Mouse (Mus musculus): ENCODE measurements around the gene Wfs1. TPM values are rescaled to one million over a fixed set of nuclear protein-coding genes. Genes with fewer than 3 reads are reported as not detected.

Gene Wfs1
- total RNA-seq, 1 experiment = 15.1 TPM

DNA sequence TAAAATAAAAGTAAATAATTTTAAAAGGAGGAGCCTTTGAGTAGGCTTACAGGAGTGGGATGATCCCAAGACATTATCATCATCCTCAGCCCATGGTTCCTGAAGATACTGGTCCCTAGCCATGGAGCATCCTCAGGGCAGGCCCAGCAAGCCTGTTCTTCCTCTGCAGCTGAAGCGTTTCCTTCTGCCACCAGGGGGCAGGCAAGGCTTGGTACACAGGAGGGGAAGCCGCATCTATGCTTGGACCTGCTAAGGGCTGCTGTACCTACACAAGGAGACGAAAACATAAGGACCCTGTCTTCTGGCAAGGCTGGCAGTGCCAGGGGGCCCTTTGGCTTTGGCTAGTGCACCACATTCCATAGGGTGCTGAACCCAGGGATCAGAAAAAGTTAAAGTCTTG is 40.2 kb downstream of the Wfs1 start:
- DNase-seq (ENCODE audit: low read depth, low spot score) = peak; percentile 54
- Histone ChIP-seq H3K27ac (ENCODE audit: insufficient read depth, low read depth, low read length, poor library complexity, severe bottlenecking) (no peak overlapping the region), H3K4me1 (ENCODE audit: control insufficient read depth in 2 of 2, insufficient read depth in 2 of 2, low read length in 2 of 2, poor library complexity in 1 of 2) (peaks cover 2 to 11% of the 10 kb centered on the region in 2 experiments; a peak in 3 of 4 replicates), H3K36me3 (ENCODE audit: control insufficient read depth, insufficient read depth, low read length, poor library complexity, severe bottlenecking) (peaks cover 3% of the 10 kb centered on the region; the same call in 1 of the 2 replicates), H3K4me3 (ENCODE audit: insufficient read depth in 1 of 2, low read depth in 1 of 2, low read length in 2 of 2, poor library complexity in 1 of 2, severe bottlenecking in 1 of 2) (no peak overlapping the region), H3K9me3 (ENCODE audit: control insufficient read depth, insufficient read depth, low read depth, low read length) (no peaks in the 10 kb centered on the region), H3K9ac (ENCODE audit: insufficient read depth, low read depth, low read length, poor library complexity, severe bottlenecking) (no peak overlapping the region)
- TF ChIP-seq HCFC1 (IDR thresholded peaks at IDR 0.05; ENCODE audit: borderline replicate concordance, insufficient read depth, low read length) = no peak
- TF ChIP-seq MAFK (IDR thresholded peaks at IDR 0.05; ENCODE audit: insufficient read depth, low read depth, low read length) = no peak
- no peak for TF ChIP-seq CHD2 (IDR thresholded peaks at IDR 0.05; ENCODE audit: low read depth, low read length)
- TF ChIP-seq ZC3H11A (IDR thresholded peaks at IDR 0.05; ENCODE audit: borderline replicate concordance, low read depth, low read length) = peak; percentile 54; the same call in 1 of the 2 replicates
- TF ChIP-seq ZNF384 (IDR thresholded peaks at IDR 0.05; ENCODE audit: low read depth, low read length) = no peak
- in situ Hi-C loops (cut with MboI; ENCODE audit: low sequenced_read_pairs in 2 of 2, unreplicated experiment in 2 of 2) = no loop called here

DNA sequence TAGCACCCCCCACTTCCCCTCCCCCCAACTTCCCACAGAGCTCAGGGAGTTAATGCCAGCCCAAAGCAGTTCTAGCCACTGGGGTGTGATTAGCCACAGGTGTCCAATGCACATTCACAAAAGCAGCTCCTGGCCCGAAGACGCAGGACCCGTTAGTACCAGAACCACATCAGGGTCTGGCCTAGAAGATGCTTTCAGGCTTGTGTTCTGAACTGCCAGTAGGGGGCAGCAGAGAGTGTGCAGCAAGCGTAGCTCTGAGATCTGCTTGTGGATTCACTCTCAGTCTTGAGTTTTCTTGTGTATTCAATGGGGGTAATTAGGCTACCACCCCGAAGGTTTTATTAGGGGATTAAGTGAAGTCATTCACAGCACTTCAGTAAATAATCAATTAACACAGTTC is 42.6 kb downstream of the Wfs1 start:
- no peaks in the 10 kb centered on the region for H3K9me3 ChIP-seq (ENCODE audit: control insufficient read depth, insufficient read depth, low read depth, low read length)
- no peak overlapping the region for H3K9ac ChIP-seq (ENCODE audit: insufficient read depth, low read depth, low read length, poor library complexity, severe bottlenecking)
- peak; percentile 81 for DNase-seq (ENCODE audit: low read depth, low spot score)
- H3K27ac ChIP-seq (ENCODE audit: insufficient read depth, low read depth, low read length, poor library complexity, severe bottlenecking) = no peak overlapping the region
- in situ Hi-C loops (cut with MboI; ENCODE audit: low sequenced_read_pairs in 2 of 2, unreplicated experiment in 2 of 2) = no loop called here
- TF ChIP-seq MAFK (IDR thresholded peaks at IDR 0.05; ENCODE audit: insufficient read depth, low read depth, low read length) (no peak), ZC3H11A (IDR thresholded peaks at IDR 0.05; ENCODE audit: borderline replicate concordance, low read depth, low read length) (0 out of 2 replicates have a peak, but pooled peaks have one; percentile 47)
- peaks cover 5 to 16% of the 10 kb centered on the region in 2 experiments; a peak in 3 of 4 replicates for H3K4me1 ChIP-seq (ENCODE audit: control insufficient read depth in 2 of 2, insufficient read depth in 2 of 2, low read length in 2 of 2, poor library complexity in 1 of 2)
- H3K4me3 ChIP-seq (ENCODE audit: insufficient read depth in 1 of 2, low read depth in 1 of 2, low read length in 2 of 2, poor library complexity in 1 of 2, severe bottlenecking in 1 of 2) = no peak overlapping the region
- no peaks in the 10 kb centered on the region for H3K36me3 ChIP-seq (ENCODE audit: control insufficient read depth, insufficient read depth, low read length, poor library complexity, severe bottlenecking)

DNA sequence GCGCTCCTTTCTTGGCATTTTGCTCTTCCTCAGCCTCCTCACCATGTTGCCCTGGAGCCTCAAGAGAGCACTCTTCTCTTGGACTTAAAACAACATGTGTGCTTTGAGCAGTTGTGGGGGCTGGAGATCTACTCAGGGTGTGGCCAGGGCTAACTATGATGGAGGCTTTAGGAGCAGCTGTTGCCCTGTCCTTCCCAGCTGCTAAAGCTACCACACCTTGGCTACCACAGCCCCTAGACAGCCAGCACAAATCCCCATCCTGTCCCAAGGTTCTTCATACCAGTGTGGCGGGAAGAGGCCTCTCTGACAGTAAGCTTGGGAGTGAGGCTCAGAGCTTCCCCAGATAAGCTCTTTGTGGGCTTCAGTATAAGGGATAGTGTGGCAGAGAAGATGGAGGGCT is 43.3 kb downstream of the Wfs1 start:
- H3K36me3 ChIP-seq (ENCODE audit: control insufficient read depth, insufficient read depth, low read length, poor library complexity, severe bottlenecking) = no peaks in the 10 kb centered on the region
- H3K9ac ChIP-seq (ENCODE audit: insufficient read depth, low read depth, low read length, poor library complexity, severe bottlenecking) = no peak overlapping the region
- DNase-seq (ENCODE audit: low read depth, low spot score) = no peak
- H3K27ac ChIP-seq (ENCODE audit: insufficient read depth, low read depth, low read length, poor library complexity, severe bottlenecking) = no peak overlapping the region
- peaks cover 5 to 16% of the 10 kb centered on the region in 2 experiments; a peak in 3 of 4 replicates for H3K4me1 ChIP-seq (ENCODE audit: control insufficient read depth in 2 of 2, insufficient read depth in 2 of 2, low read length in 2 of 2, poor library complexity in 1 of 2)
- in situ Hi-C loops (cut with MboI; ENCODE audit: low sequenced_read_pairs in 2 of 2, unreplicated experiment in 2 of 2) = no loop called here
- H3K4me3 ChIP-seq (ENCODE audit: insufficient read depth in 1 of 2, low read depth in 1 of 2, low read length in 2 of 2, poor library complexity in 1 of 2, severe bottlenecking in 1 of 2) = no peak overlapping the region
- no peaks in the 10 kb centered on the region for H3K9me3 ChIP-seq (ENCODE audit: control insufficient read depth, insufficient read depth, low read depth, low read length)
- TF ChIP-seq MAFK (IDR thresholded peaks at IDR 0.05; ENCODE audit: insufficient read depth, low read depth, low read length) (no peak), ZC3H11A (IDR thresholded peaks at IDR 0.05; ENCODE audit: borderline replicate concordance, low read depth, low read length) (no peak), ZNF384 (IDR thresholded peaks at IDR 0.05; ENCODE audit: low read depth, low read length) (no peak), HCFC1 (IDR thresholded peaks at IDR 0.05; ENCODE audit: borderline replicate concordance, insufficient read depth, low read length) (no peak)

DNA sequence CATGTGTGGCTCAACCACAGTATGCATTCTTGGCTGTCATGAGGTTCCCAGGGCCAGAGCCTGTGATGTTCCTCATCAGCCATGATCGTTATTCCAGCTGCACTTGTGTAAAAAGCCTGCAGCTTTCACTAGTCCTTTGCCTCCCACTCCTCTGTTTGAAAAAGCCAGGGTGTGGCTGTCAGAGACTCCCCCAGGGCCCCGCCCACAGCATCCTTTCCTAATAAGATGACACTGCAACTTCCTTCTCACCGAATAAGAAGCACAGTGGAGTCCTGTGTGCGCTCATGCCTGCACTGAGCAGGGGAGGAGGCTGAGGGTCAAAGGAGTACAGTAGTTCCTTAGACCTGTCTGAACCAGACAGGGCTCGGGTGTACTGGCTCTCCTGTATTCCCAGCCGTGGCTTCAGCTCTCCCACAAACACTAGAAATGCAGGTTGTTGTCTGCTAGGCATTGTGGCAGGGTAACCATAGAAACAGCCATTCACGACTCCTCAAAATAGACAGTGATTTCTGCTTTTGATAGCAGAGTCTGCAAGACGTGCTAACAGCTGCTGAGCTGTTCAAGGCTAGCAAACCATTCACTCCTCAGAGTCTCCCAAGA is 43.8 kb downstream of the Wfs1 start:
- DNase-seq (ENCODE audit: low read depth, low spot score) = peak; percentile 29
- Histone ChIP-seq H3K4me3 (ENCODE audit: insufficient read depth in 1 of 2, low read depth in 1 of 2, low read length in 2 of 2, poor library complexity in 1 of 2, severe bottlenecking in 1 of 2) (no peak overlapping the region), H3K27ac (ENCODE audit: insufficient read depth, low read depth, low read length, poor library complexity, severe bottlenecking) (no peak overlapping the region), H3K4me1 (ENCODE audit: control insufficient read depth in 2 of 2, insufficient read depth in 2 of 2, low read length in 2 of 2, poor library complexity in 1 of 2) (peaks cover 5 to 16% of the 10 kb centered on the region in 2 experiments; a peak in 3 of 4 replicates), H3K36me3 (ENCODE audit: control insufficient read depth, insufficient read depth, low read length, poor library complexity, severe bottlenecking) (no peaks in the 10 kb centered on the region), H3K9me3 (ENCODE audit: control insufficient read depth, insufficient read depth, low read depth, low read length) (no peaks in the 10 kb centered on the region), H3K9ac (ENCODE audit: insufficient read depth, low read depth, low read length, poor library complexity, severe bottlenecking) (no peak overlapping the region)
- in situ Hi-C loops (cut with MboI; ENCODE audit: low sequenced_read_pairs in 2 of 2, unreplicated experiment in 2 of 2) = no loop called here
- TF ChIP-seq ZNF384 (IDR thresholded peaks at IDR 0.05; ENCODE audit: low read depth, low read length) (no peak), MAFK (IDR thresholded peaks at IDR 0.05; ENCODE audit: insufficient read depth, low read depth, low read length) (peak; percentile 60; the same call in 1 of the 2 replicates)

DNA sequence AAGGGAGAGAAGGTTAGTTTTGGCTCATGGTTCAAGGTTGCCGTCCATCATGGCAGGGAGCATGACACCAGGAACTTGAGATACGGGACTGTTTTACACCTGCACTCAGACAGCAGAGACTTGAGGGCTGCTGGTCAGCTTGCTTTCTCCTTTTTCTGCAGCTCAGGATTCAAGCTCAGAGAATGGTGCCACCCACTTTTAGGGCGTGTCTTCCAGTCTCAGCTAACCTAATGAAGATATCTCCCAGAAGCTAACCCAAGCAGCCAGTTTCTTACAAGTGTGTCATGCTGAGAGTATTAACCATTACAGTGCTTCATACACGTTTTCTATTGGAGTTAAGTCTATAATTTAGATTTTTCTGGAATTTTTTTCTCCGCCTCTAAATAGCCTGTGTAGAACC is 44.5 kb downstream of the Wfs1 start:
- TF ChIP-seq ZNF384 (IDR thresholded peaks at IDR 0.05; ENCODE audit: low read depth, low read length) = no peak
- no peak for TF ChIP-seq MAFK (IDR thresholded peaks at IDR 0.05; ENCODE audit: insufficient read depth, low read depth, low read length)
- no peak for TF ChIP-seq HCFC1 (IDR thresholded peaks at IDR 0.05; ENCODE audit: borderline replicate concordance, insufficient read depth, low read length)
- no peak for TF ChIP-seq ZC3H11A (IDR thresholded peaks at IDR 0.05; ENCODE audit: borderline replicate concordance, low read depth, low read length)
- TF ChIP-seq CHD2 (IDR thresholded peaks at IDR 0.05; ENCODE audit: low read depth, low read length) = no peak
- H3K4me3 ChIP-seq (ENCODE audit: insufficient read depth in 1 of 2, low read depth in 1 of 2, low read length in 2 of 2, poor library complexity in 1 of 2, severe bottlenecking in 1 of 2) = no peak overlapping the region
- peaks cover 5 to 17% of the 10 kb centered on the region in 2 experiments; a peak in 3 of 4 replicates for H3K4me1 ChIP-seq (ENCODE audit: control insufficient read depth in 2 of 2, insufficient read depth in 2 of 2, low read length in 2 of 2, poor library complexity in 1 of 2)
- H3K9ac ChIP-seq (ENCODE audit: insufficient read depth, low read depth, low read length, poor library complexity, severe bottlenecking) = no peak overlapping the region
- H3K36me3 ChIP-seq (ENCODE audit: control insufficient read depth, insufficient read depth, low read length, poor library complexity, severe bottlenecking) = no peaks in the 10 kb centered on the region
- no peak for DNase-seq (ENCODE audit: low read depth, low spot score)
- H3K27ac ChIP-seq (ENCODE audit: insufficient read depth, low read depth, low read length, poor library complexity, severe bottlenecking) = no peak overlapping the region
- in situ Hi-C loops (cut with MboI; ENCODE audit: low sequenced_read_pairs in 2 of 2, unreplicated experiment in 2 of 2) = no loop called here
- no peaks in the 10 kb centered on the region for H3K9me3 ChIP-seq (ENCODE audit: control insufficient read depth, insufficient read depth, low read depth, low read length)
